Mouse (Mus musculus): ENCODE data around the gene Pdia2. TPM values are rescaled to one million over a fixed set of nuclear protein-coding genes. Genes with fewer than 3 reads are reported as not detected.
"Not testable (repeated sequence)": the region's sequence is repeated elsewhere in the genome, so short reads cannot be mapped to it uniquely, and the experiment has no call there.

Gene Pdia2
- polyA plus RNA-seq, 1 experiment from 2014 or later, result not detected

DNA sequence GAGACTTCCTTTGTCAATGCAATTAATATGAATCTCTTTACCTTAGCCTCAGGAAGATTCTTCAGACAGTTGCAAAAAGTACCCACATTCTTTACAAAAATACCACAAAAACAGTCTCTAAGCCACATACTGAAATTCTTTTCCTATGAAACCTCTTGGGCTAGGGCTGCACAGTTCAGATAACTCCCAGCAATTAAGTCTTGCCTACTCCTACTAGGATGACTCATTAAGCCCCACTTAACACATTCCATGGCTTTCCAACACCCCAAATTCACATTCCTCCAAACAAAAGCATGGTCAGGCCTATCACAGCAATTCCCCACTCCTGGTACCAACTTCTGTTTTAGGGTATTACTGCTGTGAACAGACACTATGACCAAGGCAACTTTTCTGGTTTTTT is 20.3 kb downstream of the Pdia2 start:
- Histone ChIP-seq H3K27ac (no peak overlapping the region), H3K36me3 (ENCODE audit: inconsistent target) (peaks cover 15% of the 10 kb centered on the region; the same call in 1 of the 2 replicates), H3K79me2 (ENCODE audit: inconsistent target) (peaks cover 69% of the 10 kb centered on the region; the same call in 1 of the 2 replicates), H3K4me3 (ENCODE audit: inconsistent target) (no peak overlapping the region)

DNA sequence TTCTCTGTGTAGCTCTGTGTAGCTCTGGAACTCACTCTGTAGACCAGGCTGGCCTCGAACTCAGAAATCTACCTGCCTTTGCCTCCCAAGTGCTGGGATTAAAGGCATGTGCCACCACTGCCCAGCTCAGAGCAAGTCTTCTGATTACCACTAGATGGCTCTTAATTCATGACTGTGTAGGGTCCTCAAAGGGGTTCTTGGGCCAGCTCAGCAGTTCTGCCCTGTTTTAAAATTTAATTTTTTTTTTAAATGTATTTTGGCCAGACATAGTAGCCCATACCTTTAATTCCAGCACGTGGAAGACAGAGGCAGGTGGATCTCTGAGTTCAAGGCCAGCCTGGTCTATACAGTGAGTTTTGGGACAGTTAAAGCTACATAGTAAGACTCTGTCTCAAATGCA is 23.6 kb downstream of the Pdia2 start:
- peaks cover 89% of the 10 kb centered on the region for H3K79me2 ChIP-seq (ENCODE audit: inconsistent target)
- H3K4me3 ChIP-seq (ENCODE audit: inconsistent target); H3K36me3 ChIP-seq (ENCODE audit: inconsistent target); H3K27ac ChIP-seq: not testable (repeated sequence)
- WGBS (ENCODE audit: missing documents), result 97% methylated on average over 2 of the region's 2 CpGs

DNA sequence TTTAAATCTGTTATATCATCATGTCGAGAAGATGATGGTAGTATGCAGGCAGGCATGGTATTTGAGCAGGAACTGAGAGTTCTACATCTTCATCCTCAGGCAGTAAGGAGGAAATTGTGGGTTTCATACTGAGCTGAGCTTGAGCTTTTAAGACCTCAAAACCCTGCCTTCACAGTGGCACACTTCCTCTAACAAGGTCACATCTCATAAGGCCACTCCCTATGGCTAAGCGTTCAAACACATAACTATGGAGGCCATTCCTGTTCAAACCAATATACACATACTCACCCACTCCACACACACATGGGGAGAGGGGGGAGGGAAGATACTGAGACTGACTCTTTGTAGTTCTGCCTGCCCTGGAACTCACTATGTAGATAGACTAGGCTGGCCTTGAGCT is 30.8 kb downstream of the Pdia2 start:
- 0% methylated on average over 2 of the region's 2 CpGs for WGBS (ENCODE audit: missing documents)
- H3K36me3 ChIP-seq (ENCODE audit: inconsistent target), result no peaks in the 10 kb centered on the region

DNA sequence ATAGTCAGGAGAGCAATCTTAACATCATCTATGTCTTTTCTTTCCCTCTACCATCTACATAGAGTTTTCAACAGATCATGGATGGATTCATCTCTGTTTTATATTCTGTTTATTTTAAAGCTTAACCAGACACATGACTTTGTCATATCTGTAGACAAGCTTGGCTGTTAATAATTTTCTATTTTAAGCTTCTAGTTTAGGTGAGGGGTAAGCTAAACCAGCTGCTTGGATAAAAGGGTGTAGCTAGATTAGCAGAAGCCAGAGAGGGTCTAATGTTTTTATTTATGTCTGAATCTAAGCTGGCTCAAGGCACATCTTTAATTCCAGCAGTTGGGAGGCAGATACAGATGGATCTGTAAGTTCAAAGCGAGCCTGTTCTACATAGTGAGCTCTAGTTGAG is 36.2 kb downstream of the Pdia2 start:
- Histone ChIP-seq H3K36me3 (ENCODE audit: inconsistent target) (no peaks in the 10 kb centered on the region), H3K4me3 (ENCODE audit: inconsistent target) (no peak overlapping the region), H3K79me2 (ENCODE audit: inconsistent target) (peaks cover 91% of the 10 kb centered on the region), H3K27ac (no peak overlapping the region)
- 86% methylated on average over 1 of the region's 1 CpGs for WGBS (ENCODE audit: missing documents)

More for the DNA sequence above, 30.8 kb downstream of the Pdia2 start:
- peak overlapping the region; percentile 93 for H3K27ac ChIP-seq
- no peak overlapping the region for H3K4me3 ChIP-seq (ENCODE audit: inconsistent target)
- peaks cover 83% of the 10 kb centered on the region for H3K79me2 ChIP-seq (ENCODE audit: inconsistent target)

DNA sequence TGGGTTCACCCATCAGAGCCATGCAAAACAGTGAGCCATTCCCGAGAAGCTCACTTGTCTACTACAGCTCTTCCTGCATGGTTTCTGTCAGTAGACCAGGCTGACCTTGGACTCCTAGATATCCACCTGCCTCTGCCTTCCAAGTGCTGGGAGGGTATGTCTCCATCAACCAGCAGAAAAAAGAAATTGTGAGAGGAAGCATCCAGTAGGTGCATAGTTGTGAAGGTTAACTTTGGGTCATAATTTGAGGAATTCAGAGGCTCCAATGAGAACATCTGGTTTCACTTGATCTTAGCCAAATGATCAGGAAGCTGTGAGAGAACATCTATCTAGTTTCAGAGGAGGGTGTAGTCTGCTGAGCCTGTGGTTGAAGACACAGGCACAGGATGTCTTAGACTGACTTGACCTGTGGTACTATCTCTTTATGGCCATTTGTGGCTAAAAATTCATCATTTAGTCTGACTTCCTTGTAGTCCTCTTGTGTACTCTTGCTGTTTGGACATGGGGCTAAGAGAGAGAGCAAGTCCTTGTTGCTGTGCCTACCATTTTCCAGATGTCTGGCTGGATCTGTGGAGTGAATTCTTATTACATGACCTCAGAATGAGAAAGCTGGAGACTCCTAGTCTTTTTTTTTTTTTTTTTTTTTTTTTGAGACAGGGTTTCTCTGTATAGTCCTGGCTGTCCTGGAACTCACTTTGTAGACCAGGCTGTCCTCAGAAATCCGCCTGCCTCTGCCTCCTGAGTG is 46.8 kb downstream of the Pdia2 start:
- Histone ChIP-seq H3K4me3 (ENCODE audit: inconsistent target) (no peak overlapping the region), H3K27ac (no peak overlapping the region), H3K79me2 (ENCODE audit: inconsistent target) (peaks cover 100% of the 10 kb centered on the region), H3K36me3 (ENCODE audit: inconsistent target) (peaks cover 7% of the 10 kb centered on the region; the same call in 1 of the 2 replicates)
- 100% methylated on average over 2 of the region's 2 CpGs for WGBS (ENCODE audit: missing documents)

DNA sequence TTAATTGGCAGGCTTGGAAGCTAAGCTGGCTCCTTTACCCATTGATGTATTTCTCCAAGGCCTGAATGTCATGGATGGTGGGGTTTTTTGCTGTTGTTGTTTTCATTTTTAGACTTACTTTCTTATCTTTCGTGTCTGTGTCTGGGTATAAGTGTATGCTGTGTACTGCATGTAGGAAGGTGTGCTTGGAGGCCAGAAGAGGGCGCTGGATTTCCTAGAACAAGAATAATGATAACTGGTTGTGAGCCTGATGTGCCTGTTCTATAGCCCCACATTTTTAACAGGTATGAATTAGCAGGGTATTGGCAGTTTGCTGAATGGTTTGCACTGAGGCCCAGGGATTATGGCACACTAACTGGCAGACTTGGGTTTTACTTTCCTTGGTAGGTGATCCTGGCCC is 49.8 kb downstream of the Pdia2 start:
- no peak overlapping the region for H3K27ac ChIP-seq
- no peak overlapping the region for H3K4me3 ChIP-seq (ENCODE audit: inconsistent target)

More for the DNA sequence above, 49.8 kb downstream of the Pdia2 start:
- 91% methylated on average over 2 of the region's 2 CpGs for WGBS (ENCODE audit: missing documents)
- Histone ChIP-seq H3K79me2 (ENCODE audit: inconsistent target) (peaks cover 100% of the 10 kb centered on the region), H3K36me3 (ENCODE audit: inconsistent target) (peaks cover 12% of the 10 kb centered on the region; the same call in 1 of the 2 replicates)

Other genes starting within 250 kb of the Pdia2 start
- not detected in 3 replicates for gene A930017K11Rik, start 246.5 kb downstream of the Pdia2 start, polyA plus RNA-seq (2018)
- 5.2 to 13.5 TPM (median 5.9 TPM) in 3 replicates for gene Capn15, start 213.3 kb downstream of the Pdia2 start, polyA plus RNA-seq (2018)
- 5.3 to 7.6 TPM (median 6.3 TPM) in 3 replicates for gene Rab11fip3, start 129.5 kb downstream of the Pdia2 start, polyA plus RNA-seq (2018)
- 19.8 to 24.2 TPM (median 23.4 TPM) in 3 replicates for gene Decr2, start 108.8 kb downstream of the Pdia2 start, polyA plus RNA-seq (2018)
- 16.3 to 30.7 TPM (median 17.2 TPM) in 3 replicates for gene Nme4, start 103.5 kb downstream of the Pdia2 start, polyA plus RNA-seq (2018)
- 35.3 to 45.1 TPM (median 37.7 TPM) in 3 replicates for gene Tmem8, start 85.8 kb downstream of the Pdia2 start, polyA plus RNA-seq (2018)
- gene Mrpl28, start 75.6 kb downstream of the Pdia2 start, polyA plus RNA-seq (2018), result 35.9 to 74.0 TPM (median 71.9 TPM) in 3 replicates
- gene Axin1, start 60.4 kb downstream of the Pdia2 start, polyA plus RNA-seq (2018), result 25.1 to 76.5 TPM (median 25.8 TPM) in 3 replicates
- gene Rgs11, start 3.9 kb upstream of the Pdia2 start, polyA plus RNA-seq (2018), result 0.07 to 1.2 TPM (median 0.88 TPM) in 3 replicates
- gene Arhgdig, start 8.7 kb upstream of the Pdia2 start, polyA plus RNA-seq (2018), result not detected in 3 replicates
- 73.6 to 152 TPM (median 101 TPM) in 3 replicates for gene Fam234a, start 45.2 kb upstream of the Pdia2 start, polyA plus RNA-seq (2018)
- gene Luc7l, start 53.8 kb upstream of the Pdia2 start, polyA plus RNA-seq (2018), result 27.9 to 31.3 TPM (median 28.9 TPM) in 3 replicates
- gene Neurl1b, start 215.7 kb upstream of the Pdia2 start, polyA plus RNA-seq (2018), result 0.46 to 0.47 TPM (median 0.46 TPM) in 3 replicates

All from macrophage (primary cell).